Mouse (Mus musculus) neural tube, embryonic 13.5 days (tissue): ENCODE data around the gene Lclat1. TPM values are rescaled to one million over a fixed set of nuclear protein-coding genes. Genes with fewer than 3 reads are reported as not detected.
A peak's percentile ranks its signal among the peaks of the same experiment; 100 is the strongest.

ENCODE experiments used
- ATAC-seq: fragments of 200-750 bp; cut with Nextera tagmentation; 2 replicates; pipeline ENCODE4 v1.8.0; 2017; ENCODE audit warnings: low read depth, mild to moderate bottlenecking, moderate TSS enrichment, moderate library complexity
- H3K27ac ChIP-seq: fragments of 300-500 bp; sonication (generic); replicated peaks from 2 replicates; pipeline ENCODE4 v1.5.1; 2015; ENCODE audit warnings: moderate library complexity, mild to moderate bottlenecking, inconsistent platforms
- H3K27me3 ChIP-seq: fragments of 300-500 bp; sonication (generic); 2 replicates; pipeline ENCODE4 v1.6.1; 2015; ENCODE audit warnings: mild to moderate bottlenecking, inconsistent platforms
- H3K36me3 ChIP-seq: fragments of 300-500 bp; sonication (generic); 2 replicates; pipeline ENCODE4 v1.6.1; 2015; ENCODE audit warnings: mild to moderate bottlenecking, inconsistent platforms
- H3K4me1 ChIP-seq: fragments of 300-500 bp; sonication (generic); replicated peaks from 2 replicates; pipeline ENCODE4 v1.6.1; 2015; ENCODE audit warnings: inconsistent platforms
- H3K4me2 ChIP-seq: fragments of 300-500 bp; sonication (generic); 2 replicates; pipeline ENCODE4 v1.6.1; 2015; ENCODE audit warnings: inconsistent platforms, mild to moderate bottlenecking, moderate library complexity
- H3K4me3 ChIP-seq: fragments of 300-500 bp; sonication (generic); 2 replicates; pipeline ENCODE4 v1.5.1; 2015; ENCODE audit warnings: mild to moderate bottlenecking, inconsistent platforms
- H3K9ac ChIP-seq: fragments of 300-500 bp; sonication (generic); 2 replicates; pipeline ENCODE4 v1.6.1; 2015; ENCODE audit warnings: moderate library complexity, mild to moderate bottlenecking, inconsistent platforms
- H3K9me3 ChIP-seq: fragments of 300-500 bp; sonication (generic); 2 replicates; pipeline ENCODE4 v1.6.1; 2016; ENCODE audit warnings: inconsistent platforms
- WGBS: fragments of 180-500 bp; shearing (Covaris S2); methylation state at CpG from one replicate; pipeline ENCODE4 v1.1.7; 2015; 5-methylcytosine and 5-hydroxymethylcytosine counted together
- polyA plus RNA-seq: library from polyadenylated mRNA; unstranded; fragments of >200 nt; fragmentation: Nextera tagmentation; extraction: Ambion mirVana; gene quantifications from 2 replicates; pipeline ENCODE4 v1.2.1, GENCODE M21; 2015

Gene Lclat1
- polyA plus RNA-seq, 1 experiment from 2014 or later, result 10.9 TPM

DNA sequence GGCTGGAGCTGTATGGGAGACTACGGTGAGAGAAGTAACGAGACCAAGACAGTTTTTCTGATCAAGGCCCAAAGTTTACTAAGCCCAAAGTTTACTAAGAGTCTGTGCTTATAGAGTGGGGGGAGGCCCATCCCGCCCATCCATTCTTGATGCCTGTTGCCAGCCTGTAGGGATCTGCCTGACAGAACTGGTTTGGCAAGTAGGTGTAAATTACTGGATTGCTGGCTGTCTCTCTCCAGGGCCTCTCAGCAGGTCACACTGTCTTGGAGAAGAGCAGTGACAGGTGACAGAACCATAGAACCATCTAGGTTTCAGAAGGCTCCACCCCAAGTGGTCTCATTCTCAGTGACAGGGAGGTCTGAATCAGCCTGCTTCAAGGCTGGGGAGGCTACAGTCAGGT, 109.5 kb downstream of the Lclat1 start:
- no peaks in the 10 kb centered on the region for H3K9me3 ChIP-seq
- H3K9ac ChIP-seq, result no peak overlapping the region
- no peak for ATAC-seq
- H3K36me3 ChIP-seq, result no peaks in the 10 kb centered on the region
- no peak overlapping the region for H3K4me2 ChIP-seq
- H3K27ac ChIP-seq, result no peak overlapping the region
- peaks cover 4% of the 10 kb centered on the region; the same call in 1 of the 2 replicates for H3K4me1 ChIP-seq
- no peak overlapping the region for H3K4me3 ChIP-seq
- H3K27me3 ChIP-seq, result no peaks in the 10 kb centered on the region
- WGBS, result 91% methylated on average over 3 of the region's 3 CpGs

DNA sequence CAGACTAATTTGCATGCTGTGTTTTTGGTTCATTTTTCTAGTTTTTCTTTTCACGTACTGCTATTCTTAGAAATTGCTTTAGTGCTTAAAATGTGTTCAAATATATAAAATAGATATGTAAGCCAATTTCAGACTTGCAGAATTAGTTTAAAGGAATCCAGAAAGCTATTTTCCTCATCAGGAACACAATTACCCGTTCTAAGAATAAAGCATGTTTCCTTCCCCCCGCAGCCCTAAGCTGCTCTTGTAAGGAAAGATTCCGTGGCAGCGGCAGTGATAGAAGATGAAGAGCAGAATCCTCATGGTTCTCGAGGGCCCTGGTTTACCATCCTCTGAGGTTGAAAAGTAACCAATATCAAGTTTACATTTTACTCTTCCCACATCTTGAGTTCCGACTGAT, 113.0 kb downstream of the Lclat1 start:
- Histone ChIP-seq H3K9ac (no peak overlapping the region), H3K4me2 (no peak overlapping the region), H3K4me1 (peaks cover 28% of the 10 kb centered on the region), H3K27me3 (no peaks in the 10 kb centered on the region), H3K4me3 (no peak overlapping the region), H3K36me3 (no peaks in the 10 kb centered on the region), H3K9me3 (no peaks in the 10 kb centered on the region), H3K27ac (0 out of 2 replicates have a peak overlapping the region, but pooled peaks have one; percentile 4)
- 77% methylated on average over 7 of the region's 7 CpGs for WGBS
- ATAC-seq, result no peak

DNA sequence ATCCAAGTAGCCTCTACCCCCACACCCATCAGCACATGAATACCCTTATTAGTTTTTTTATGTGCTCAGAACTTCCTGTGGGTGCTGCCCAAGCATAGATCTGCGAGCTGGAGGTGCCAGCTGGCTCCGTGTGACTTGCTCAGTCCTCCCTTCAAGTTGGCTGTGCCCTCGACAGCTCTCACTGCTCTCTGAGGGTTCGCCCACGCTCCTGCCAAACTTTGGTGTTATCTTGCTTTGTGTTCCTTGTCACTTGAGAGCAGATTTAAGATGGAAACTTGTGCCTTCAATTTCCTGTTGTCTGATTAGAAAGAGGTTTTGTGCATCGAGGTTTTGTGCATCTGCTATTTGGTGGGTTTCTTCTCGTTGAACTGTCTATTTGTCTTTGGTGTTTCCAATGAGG, 114.3 kb downstream of the Lclat1 start:
- Histone ChIP-seq H3K9me3 (no peaks in the 10 kb centered on the region), H3K36me3 (no peaks in the 10 kb centered on the region), H3K27ac (no peak overlapping the region), H3K27me3 (no peaks in the 10 kb centered on the region), H3K4me2 (no peak overlapping the region), H3K9ac (no peak overlapping the region), H3K4me1 (peaks cover 40% of the 10 kb centered on the region), H3K4me3 (no peak overlapping the region)
- WGBS, result 57% methylated on average over 7 of the region's 7 CpGs
- no peak for ATAC-seq

DNA sequence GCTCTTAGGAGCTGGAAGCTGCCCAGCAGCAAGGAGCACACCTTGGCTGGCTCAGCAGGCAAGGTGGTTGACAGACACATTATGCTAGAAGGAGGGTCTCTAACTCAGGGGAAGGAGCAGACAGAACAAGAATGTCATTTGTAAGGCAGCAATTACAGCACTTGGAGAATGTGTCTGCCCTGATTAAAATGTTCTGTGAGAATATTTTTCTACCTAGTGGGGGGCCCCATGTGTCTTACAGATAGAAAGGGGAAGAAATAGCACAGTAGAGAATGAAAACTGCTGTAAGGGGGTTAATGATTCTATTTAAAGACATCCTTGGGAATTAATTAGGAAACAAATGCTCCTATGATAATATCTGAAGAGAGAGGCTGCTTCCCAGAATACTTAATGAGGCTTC, 117.7 kb downstream of the Lclat1 start:
- Histone ChIP-seq H3K9me3 (no peaks in the 10 kb centered on the region), H3K4me3 (no peak overlapping the region), H3K4me2 (no peak overlapping the region), H3K36me3 (no peaks in the 10 kb centered on the region), H3K4me1 (peaks cover 40% of the 10 kb centered on the region), H3K9ac (no peak overlapping the region), H3K27ac (peak overlapping the region; percentile 89), H3K27me3 (no peaks in the 10 kb centered on the region)
- peak; percentile 71 for ATAC-seq

DNA sequence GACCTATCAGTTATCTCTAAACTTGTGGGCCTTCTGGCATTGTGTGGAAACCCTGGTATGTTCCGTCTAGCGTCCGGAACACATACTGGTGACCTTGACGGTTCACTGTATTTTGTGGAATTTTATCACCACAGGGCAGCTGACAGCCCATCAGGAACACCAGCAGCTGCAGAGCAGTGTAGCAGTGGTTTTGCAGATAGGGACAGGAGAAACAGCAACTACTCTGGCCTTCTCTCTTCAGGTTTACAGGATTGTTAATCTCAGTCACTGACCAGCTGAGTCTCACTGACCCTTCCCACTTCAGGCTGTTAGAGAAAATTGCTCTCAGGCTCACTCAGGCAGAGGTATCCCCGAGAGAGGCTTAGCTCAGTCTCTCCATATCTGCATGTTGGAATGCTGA, 118.2 kb downstream of the Lclat1 start:
- peak overlapping the region; percentile 32; the same call in 1 of the 2 replicates for H3K9ac ChIP-seq
- ATAC-seq, result peak; percentile 62
- WGBS, result 24% methylated on average over 5 of the region's 5 CpGs
- H3K36me3 ChIP-seq, result no peaks in the 10 kb centered on the region
- peaks cover 40% of the 10 kb centered on the region for H3K4me1 ChIP-seq
- no peaks in the 10 kb centered on the region for H3K9me3 ChIP-seq
- no peaks in the 10 kb centered on the region for H3K27me3 ChIP-seq
- H3K4me2 ChIP-seq, result no peak overlapping the region
- H3K27ac ChIP-seq, result peak overlapping the region; percentile 89
- no peak overlapping the region for H3K4me3 ChIP-seq

DNA sequence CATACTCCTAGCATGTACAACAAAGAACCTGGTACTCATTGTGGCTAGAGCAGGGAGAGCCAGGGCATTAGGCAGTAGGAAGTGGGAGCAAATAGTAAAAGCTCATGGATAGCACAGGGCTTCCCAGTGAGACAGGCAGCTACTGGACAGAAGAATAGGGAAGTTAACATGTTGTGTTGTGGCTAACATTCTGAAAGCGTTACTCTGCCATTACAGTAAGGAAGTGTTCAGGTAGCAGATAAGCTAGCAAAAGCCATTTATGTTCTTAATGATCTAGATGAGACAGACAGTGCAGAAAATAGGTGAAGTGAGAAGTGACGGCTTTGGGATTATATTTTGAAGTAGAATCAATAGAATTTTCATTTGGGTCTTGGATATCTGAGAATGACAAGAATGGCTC, 118.8 kb downstream of the Lclat1 start:
- Histone ChIP-seq H3K4me2 (no peak overlapping the region), H3K9me3 (no peaks in the 10 kb centered on the region), H3K36me3 (no peaks in the 10 kb centered on the region), H3K27me3 (no peaks in the 10 kb centered on the region), H3K4me1 (peaks cover 40% of the 10 kb centered on the region), H3K27ac (peak overlapping the region; percentile 89), H3K9ac (no peak overlapping the region), H3K4me3 (no peak overlapping the region)
- no peak for ATAC-seq
- 85% methylated on average over 2 of the region's 2 CpGs for WGBS

DNA sequence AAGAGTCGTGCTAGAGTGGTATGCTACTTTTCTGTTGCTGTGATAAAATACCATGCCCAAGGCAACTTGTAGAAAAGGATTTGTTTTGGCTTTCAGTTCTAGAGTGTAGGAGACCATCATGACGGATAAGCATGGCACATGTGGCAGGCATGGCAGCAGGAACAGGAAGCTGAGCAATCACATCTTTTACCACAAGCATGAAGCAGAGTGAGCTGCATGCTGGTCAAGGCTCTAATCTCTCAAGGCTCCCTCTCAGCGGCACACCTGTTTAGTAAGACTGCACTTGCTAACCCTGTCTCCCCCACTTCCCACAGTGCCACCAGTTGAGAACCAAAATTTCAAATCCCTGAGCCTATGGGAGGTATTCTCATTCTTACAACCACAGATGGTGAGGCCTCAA, 119.6 kb downstream of the Lclat1 start:
- Histone ChIP-seq H3K9ac (no peak overlapping the region), H3K4me3 (no peak overlapping the region), H3K9me3 (no peaks in the 10 kb centered on the region), H3K27me3 (no peaks in the 10 kb centered on the region), H3K4me1 (peaks cover 35% of the 10 kb centered on the region), H3K4me2 (no peak overlapping the region), H3K27ac (peak overlapping the region; percentile 89), H3K36me3 (no peaks in the 10 kb centered on the region)
- ATAC-seq, result no peak
- WGBS, result 93% methylated on average over 3 of the region's 3 CpGs

DNA sequence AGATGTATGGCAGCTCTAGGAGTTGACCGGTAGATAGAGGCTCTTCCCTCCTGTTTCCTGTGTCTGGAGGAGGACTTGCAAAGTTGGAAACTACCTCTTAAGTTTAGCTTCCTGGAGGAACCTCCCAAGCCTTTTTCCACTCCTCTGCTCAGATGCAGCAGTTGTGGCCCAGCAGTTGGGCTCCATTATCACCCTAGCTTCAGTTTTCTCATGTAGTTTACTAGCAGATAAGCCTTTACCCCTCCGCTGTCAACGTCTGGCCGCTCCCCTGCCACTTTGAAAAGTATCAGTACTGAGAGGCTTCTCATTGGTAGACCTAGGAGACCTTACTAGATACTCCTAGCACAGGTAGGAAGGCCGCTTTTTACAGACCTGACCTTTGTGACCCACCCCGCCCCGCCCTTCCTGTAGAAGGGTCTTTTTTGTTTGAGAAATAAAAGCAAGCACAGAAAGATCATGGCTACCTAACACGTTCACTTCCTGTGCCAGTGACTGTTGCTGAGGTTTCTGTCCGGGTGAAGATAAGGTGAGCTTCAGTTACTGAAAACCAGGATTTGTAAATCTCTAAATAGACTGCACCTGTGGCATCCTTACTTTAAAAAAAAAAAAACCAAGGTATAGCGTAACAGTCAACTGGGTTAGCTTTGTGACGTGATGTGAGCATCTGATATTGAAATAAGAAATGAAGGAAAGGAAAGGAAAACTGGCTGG, 121.8 kb downstream of the Lclat1 start:
- Histone ChIP-seq H3K27ac (no peak overlapping the region), H3K9me3 (no peaks in the 10 kb centered on the region), H3K4me2 (no peak overlapping the region), H3K4me3 (no peak overlapping the region), H3K36me3 (no peaks in the 10 kb centered on the region), H3K4me1 (peaks cover 23% of the 10 kb centered on the region), H3K27me3 (no peaks in the 10 kb centered on the region), H3K9ac (no peak overlapping the region)
- WGBS, result 94% methylated on average over 11 of the region's 11 CpGs
- ATAC-seq, result no peak

DNA sequence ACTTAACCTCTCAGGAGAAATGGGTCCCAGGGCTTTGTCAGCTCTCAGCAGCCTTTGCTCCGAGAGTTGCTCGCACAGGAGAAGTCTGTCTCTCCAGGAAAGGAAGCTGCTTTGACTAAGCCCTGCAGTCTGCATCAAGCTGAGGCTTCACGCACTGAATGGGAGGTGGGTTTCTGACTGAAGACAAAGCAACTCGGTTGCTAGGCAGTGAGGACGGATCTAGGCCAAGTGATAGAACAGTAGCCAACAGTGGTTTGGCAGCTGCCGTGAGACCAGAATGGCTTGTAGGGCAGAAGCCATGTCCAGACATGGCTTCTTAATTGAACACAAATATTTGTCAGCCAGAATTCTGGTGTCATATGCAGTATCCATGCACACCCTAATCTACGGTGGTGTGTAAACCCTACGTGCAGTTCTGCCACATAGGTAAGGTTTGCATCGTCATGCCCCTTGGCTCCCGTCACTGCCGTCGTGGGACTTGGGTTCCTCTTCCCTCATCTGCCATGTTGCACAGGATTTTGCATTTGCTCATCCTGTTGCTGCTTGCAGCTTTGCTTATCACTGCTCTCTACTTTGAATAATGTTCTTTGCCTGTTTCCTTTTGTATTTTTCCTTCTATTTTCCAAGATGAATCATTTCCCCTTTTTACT, 122.7 kb downstream of the Lclat1 start:
- Histone ChIP-seq H3K4me3 (no peak overlapping the region), H3K36me3 (no peaks in the 10 kb centered on the region), H3K27ac (no peak overlapping the region), H3K27me3 (no peaks in the 10 kb centered on the region), H3K4me1 (peaks cover 14% of the 10 kb centered on the region), H3K4me2 (no peak overlapping the region), H3K9ac (no peak overlapping the region), H3K9me3 (no peaks in the 10 kb centered on the region)
- 0 out of 2 replicates have a peak, but pooled peaks have one; percentile 21 for ATAC-seq
- WGBS, result 73% methylated on average over 12 of the region's 12 CpGs

DNA sequence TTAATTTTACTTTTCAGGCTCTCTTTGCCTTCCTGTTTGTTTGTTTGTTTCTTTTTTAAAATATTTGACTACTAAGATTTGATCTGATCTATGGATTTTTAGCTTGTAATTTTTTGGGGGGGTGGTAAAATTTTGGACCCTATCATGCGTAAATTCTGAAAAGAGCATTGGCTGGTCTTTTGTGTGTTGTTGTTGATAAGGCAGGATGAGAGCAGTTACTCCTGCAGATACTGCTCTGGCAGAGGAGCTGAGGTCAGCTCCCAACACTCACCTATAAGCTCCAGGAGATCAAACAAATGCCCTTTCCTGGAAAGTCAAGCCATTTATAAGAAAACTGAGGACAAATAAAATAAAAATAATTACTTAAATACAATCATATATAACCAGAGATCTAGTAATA, 123.6 kb downstream of the Lclat1 start:
- Histone ChIP-seq H3K4me2 (no peak overlapping the region), H3K9ac (no peak overlapping the region), H3K27me3 (no peaks in the 10 kb centered on the region), H3K36me3 (no peaks in the 10 kb centered on the region), H3K4me1 (peaks cover 5% of the 10 kb centered on the region), H3K4me3 (no peak overlapping the region), H3K9me3 (no peaks in the 10 kb centered on the region), H3K27ac (no peak overlapping the region)
- 100% methylated on average over 1 of the region's 1 CpGs for WGBS
- ATAC-seq, result no peak

DNA sequence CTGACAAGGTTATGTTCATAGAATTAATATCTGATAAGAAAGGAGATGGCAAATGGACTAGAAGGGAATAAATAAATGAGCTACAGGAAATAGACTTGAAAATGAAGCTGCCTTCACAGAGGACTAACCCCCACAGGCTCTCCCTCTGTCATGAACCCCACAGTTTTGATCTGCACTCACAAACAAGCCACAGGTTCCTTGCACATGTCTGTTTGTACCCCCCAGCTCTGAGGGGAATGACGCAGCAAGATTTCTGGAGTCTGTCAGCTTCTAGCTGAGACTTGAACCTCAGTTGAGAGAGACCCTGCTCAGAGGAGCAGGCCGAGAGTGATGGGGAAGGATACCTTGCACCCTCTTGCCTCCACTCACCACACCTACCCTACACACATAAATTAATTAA, 124.8 kb downstream of the Lclat1 start:
- no peak for ATAC-seq
- Histone ChIP-seq H3K4me1 (no peaks in the 10 kb centered on the region), H3K9me3 (no peaks in the 10 kb centered on the region), H3K9ac (no peak overlapping the region), H3K27ac (no peak overlapping the region), H3K27me3 (no peaks in the 10 kb centered on the region), H3K4me3 (no peak overlapping the region), H3K4me2 (no peak overlapping the region), H3K36me3 (no peaks in the 10 kb centered on the region)
- 92% methylated on average over 2 of the region's 2 CpGs for WGBS

DNA sequence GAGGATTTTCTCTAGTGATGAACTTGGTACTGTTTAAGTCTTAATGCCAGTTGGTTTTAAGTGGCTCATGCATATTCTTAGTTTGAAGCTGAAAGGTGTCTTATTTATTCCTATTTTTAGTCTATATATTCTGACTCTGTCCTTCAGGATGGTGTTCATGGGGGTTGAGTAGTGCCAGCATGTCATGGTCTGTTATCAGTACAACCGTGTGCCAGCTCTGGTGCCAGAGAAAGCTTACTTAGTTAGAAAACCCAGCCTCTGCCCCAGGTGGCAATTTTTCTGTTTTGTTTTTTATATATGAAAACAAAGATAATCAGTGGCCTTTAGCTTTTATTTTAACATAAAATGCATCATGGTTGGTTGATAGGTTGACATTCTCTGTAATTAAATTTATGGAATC, 126.2 kb downstream of the Lclat1 start:
- 93% methylated on average over 1 of the region's 1 CpGs for WGBS
- ATAC-seq, result no peak

More for the DNA sequence above, 126.2 kb downstream of the Lclat1 start:
- no peaks in the 10 kb centered on the region for H3K36me3 ChIP-seq
- no peaks in the 10 kb centered on the region for H3K27me3 ChIP-seq
- H3K27ac ChIP-seq, result no peak overlapping the region
- H3K9me3 ChIP-seq, result no peaks in the 10 kb centered on the region
- H3K4me1 ChIP-seq, result no peaks in the 10 kb centered on the region
- no peak overlapping the region for H3K4me2 ChIP-seq
- H3K4me3 ChIP-seq, result no peak overlapping the region
- H3K9ac ChIP-seq, result no peak overlapping the region
